In genomic region chr3:57847760-57848185, GRCm38 (mm10) we compare ENCODE assay signal across 8 mouse cellular contexts. TPM values are rescaled to one million over a fixed set of nuclear protein-coding genes. Genes with fewer than 3 reads are reported as not detected.
A peak's percentile ranks its signal among the peaks of the same experiment; 100 is the strongest.
DNase-seq lines count a peak whose midpoint lies in the region; ATAC-seq and TF ChIP-seq lines count a peak whose summit lies in the region.

Pfn2 (minus strand) TSS chr3:57848079.

- H3K36me3 ChIP-seq in ES-E14 (ENCODE audit: control insufficient read depth, insufficient read depth, low read length, poor library complexity, severe bottlenecking), result no peaks in the 10 kb centered on the region
- no peaks in the 10 kb centered on the region for H3K36me3 ChIP-seq in lung, embryonic 16.5 days (ENCODE audit: control insufficient read depth, insufficient read depth, low read length)

- H3K4me1 ChIP-seq in ES-E14 (ENCODE audit: control insufficient read depth in 2 of 2, insufficient read depth in 2 of 2, low read length in 2 of 2, poor library complexity in 1 of 2), result peaks cover 0 to 2% of the 10 kb centered on the region in 2 experiments; a peak in 3 of 4 replicates
- peaks cover 10% of the 10 kb centered on the region for H3K4me1 ChIP-seq in lung, embryonic 16.5 days (replicated peaks; ENCODE audit: control insufficient read depth, insufficient read depth, low read length)

- no peaks in the 10 kb centered on the region for H3K27me3 ChIP-seq in lung, embryonic 16.5 days (ENCODE audit: control insufficient read depth, insufficient read depth, low read depth, low read length)

- H3K4me2 ChIP-seq in lung, embryonic 16.5 days (ENCODE audit: low read depth, low read length), result peak within 1 kb of the TSS; percentile 88

- no peak within 1 kb of the TSS for H3K27ac ChIP-seq in ES-E14 (ENCODE audit: insufficient read depth, low read depth, low read length, poor library complexity, severe bottlenecking)
- H3K27ac ChIP-seq in lung, embryonic 16.5 days (ENCODE audit: low read length), result peak within 1 kb of the TSS; percentile 85

- peak within 1 kb of the TSS; percentile 77 to 90 for H3K4me3 ChIP-seq in ES-E14 (ENCODE audit: insufficient read depth in 1 of 2, low read depth in 1 of 2, low read length in 2 of 2, poor library complexity in 1 of 2, severe bottlenecking in 1 of 2)
- peak within 1 kb of the TSS; percentile 98 for H3K4me3 ChIP-seq in lung, embryonic 16.5 days (ENCODE audit: low read length)

- 0% methylated on average over 30 of the region's 52 CpGs for WGBS in lung, embryonic 16.5 days

- peak; percentile 49 for ATAC-seq in frontal cortex, adult (ENCODE audit: low TSS enrichment)
- ATAC-seq in lung, embryonic 16.5 days (ENCODE audit: low read depth), result peak; percentile 88

- in situ Hi-C loops in ES-E14 (cut with MboI; ENCODE audit: low sequenced_read_pairs in 2 of 2, unreplicated experiment in 2 of 2), result loop anchor here in 1 of 2 experiments (10.0 kb wide), 1 partner anchor 277 kb away; no protein-coding TSS in a partner anchor

- DNase-seq in ES-E14 (ENCODE audit: low read depth, low spot score), result peak; percentile 40
- peak; percentile 74 to 87 for DNase-seq in cerebellum, adult 18-20 months
- peak; percentile 84 for DNase-seq in heart, postnatal 4 days
- DNase-seq in layer of hippocampus, adult 9-11 months, result peak; percentile 76
- DNase-seq in ovary, postnatal 36 days (ENCODE audit: low spot score), result peak; percentile 80
- DNase-seq in thymus, postnatal 36 days, result peak; percentile 70 to 79

- no peaks in the 10 kb centered on the region for H3K9me3 ChIP-seq in ES-E14 (ENCODE audit: control insufficient read depth, insufficient read depth, low read depth, low read length)
- H3K9me3 ChIP-seq in lung, embryonic 16.5 days (ENCODE audit: control insufficient read depth, low read length), result no peaks in the 10 kb centered on the region

- peak within 1 kb of the TSS; percentile 71 for H3K9ac ChIP-seq in ES-E14 (ENCODE audit: insufficient read depth, low read depth, low read length, poor library complexity, severe bottlenecking)
- H3K9ac ChIP-seq in lung, embryonic 16.5 days (ENCODE audit: low read length), result peak within 1 kb of the TSS; percentile 87

TF ChIP-seq in ES-E14, 5 proteins besides CTCF, POLR2A, EP300 and RAD21:
- TF ChIP-seq ZNF384 (IDR thresholded peaks at IDR 0.05; ENCODE audit: low read depth, low read length), result no peak

RNA-seq across cellular contexts. Expression of gene Pfn2, which starts in this region (rescaled TPM):
- total RNA-seq in ES-E14 (2012; rRNA removed), result 5.4 and 9.5 TPM in 2 replicates
- total RNA-seq in heart, postnatal 4 days (2021), result 10 to 100 TPM; 33.1 to 34.7 TPM
- 65.1 and 71.3 TPM in 2 replicates for polyA plus RNA-seq in lung, embryonic 16.5 days (2015; fragmentation: Nextera tagmentation; extraction: Ambion mirVana)
